Mouse (Mus musculus) MEL (cell line): ENCODE data around the gene Kctd20.

Experiments
- BHLHE40 ChIP-seq: IDR thresholded peaks from 2 replicates; pipeline ENCODE4 v1.6.1; 2012; ENCODE audit warnings: low read depth, mild to moderate bottlenecking, inconsistent platforms, low read length, improper control_type of control experiment, borderline replicate concordance
- CTCF ChIP-seq, 3 experiments: IDR thresholded peaks in 2 of 3; conservative IDR thresholded peaks in 1 of 3; 2 replicates each; pipeline ENCODE4 v1.5.1; 2011 to 2012; ENCODE audit warnings: low read length in 3 of 3, low read depth in 2 of 3, mild to moderate bottlenecking in 2 of 3, improper control_type of control experiment in 1 of 3, inconsistent platforms in 1 of 3, mixed read lengths in 1 of 3, moderate library complexity in 1 of 3; ENCODE audit not compliant: control insufficient read depth in 1 of 3, insufficient read depth in 1 of 3, poor library complexity in 1 of 3, severe bottlenecking in 1 of 3
- EP300 ChIP-seq, 2 experiments: IDR thresholded peaks; 2 replicates each; pipeline ENCODE4 v1.6.1; 2011; ENCODE audit warnings: improper control_type of control experiment in 2 of 2, low read length in 2 of 2, low read depth in 1 of 2, mild to moderate bottlenecking in 1 of 2
- GATA1 ChIP-seq: IDR thresholded peaks from 2 replicates; pipeline ENCODE4 v1.6.1; 2011; ENCODE audit warnings: low read depth, low read length, improper control_type of control experiment
- JUND ChIP-seq: IDR thresholded peaks from 2 replicates; pipeline ENCODE4 v1.6.1; 2011; ENCODE audit warnings: low read depth, mild to moderate bottlenecking, improper control_type of control experiment, low read length
- MAFK ChIP-seq: IDR thresholded peaks from 2 replicates; pipeline ENCODE4 v1.6.1; 2011; ENCODE audit warnings: low read depth, mild to moderate bottlenecking, low read length, improper control_type of control experiment, borderline replicate concordance
- MAZ ChIP-seq: IDR thresholded peaks from 2 replicates; pipeline ENCODE4 v1.6.1; 2012; ENCODE audit warnings: low read depth, mild to moderate bottlenecking, inconsistent platforms, low read length, improper control_type of control experiment
- NELFE ChIP-seq: IDR thresholded peaks from 2 replicates; pipeline ENCODE4 v1.6.1; 2011; ENCODE audit warnings: low read depth, low read length, improper control_type of control experiment
- POLR2A ChIP-seq, 2 experiments: IDR thresholded peaks; 2 replicates each; pipeline ENCODE4 v1.6.1; 2011 to 2012; ENCODE audit warnings: low read length in 2 of 2, mild to moderate bottlenecking in 2 of 2, control low read depth in 1 of 2, improper control_type of control experiment in 1 of 2, low read depth in 1 of 2, moderate library complexity in 1 of 2; ENCODE audit not compliant: control insufficient read depth in 1 of 2, insufficient read depth in 1 of 2, poor library complexity in 1 of 2
- TAL1 ChIP-seq: IDR thresholded peaks from 2 replicates; pipeline ENCODE4 v1.6.1; 2012; ENCODE audit warnings: mild to moderate bottlenecking, inconsistent platforms, low read length, moderate library complexity, mixed read lengths
- ZKSCAN1 ChIP-seq: IDR thresholded peaks from 2 replicates; pipeline ENCODE4 v1.6.1; 2012; ENCODE audit warnings: low read depth, mild to moderate bottlenecking, inconsistent platforms, low read length, improper control_type of control experiment, moderate library complexity

DNA sequence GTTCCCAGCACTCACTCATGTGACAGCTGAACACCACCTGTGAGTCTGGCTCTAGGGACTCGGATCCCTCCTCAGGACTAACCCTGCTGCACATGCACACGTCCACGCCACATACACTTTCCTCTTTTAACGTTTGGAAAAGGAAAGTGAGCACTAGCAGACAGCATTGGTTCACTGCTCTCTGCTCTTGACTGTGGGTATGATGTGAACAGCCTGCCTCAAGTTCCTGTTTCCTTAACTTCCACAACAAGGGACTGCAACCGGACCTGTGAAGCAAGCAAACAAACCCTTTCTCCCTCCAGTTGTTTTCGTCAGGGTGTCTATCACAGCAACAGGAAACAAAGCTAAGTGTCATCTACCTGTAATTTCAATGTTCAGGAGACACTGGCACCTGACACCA, 48.7 kb downstream of the Kctd20 start:
- TF ChIP-seq TAL1 (no peak), NELFE (no peak), JUND (no peak), MAFK (no peak), BHLHE40 (no peak), EP300 (IDR thresholded peaks at IDR 0.05; ENCODE audit: low read depth in 1 of 2, low read length in 2 of 2) (no peak), ZKSCAN1 (no peak), GATA1 (no peak), MAZ (no peak), POLR2A (IDR thresholded peaks at IDR 0.05; ENCODE audit: control insufficient read depth in 1 of 2, insufficient read depth in 1 of 2, low read depth in 1 of 2, low read length in 2 of 2, poor library complexity in 1 of 2) (no peak), CTCF (IDR thresholded peaks at IDR 0.05 in 2 of 3, conservative IDR thresholded peaks at IDR 0.05 in 1 of 3; ENCODE audit: control insufficient read depth in 1 of 3, insufficient read depth in 1 of 3, low read depth in 2 of 3, low read length in 3 of 3, poor library complexity in 1 of 3, severe bottlenecking in 1 of 3) (no peak)
